Mouse (Mus musculus) forebrain, embryonic 14.5 days (tissue): ENCODE measurements around the gene Tcf12. TPM values are rescaled to one million over a fixed set of nuclear protein-coding genes. Genes with fewer than 3 reads are reported as not detected.
A peak's percentile ranks its signal among the peaks of the same experiment; 100 is the strongest.

Experiments
- ATAC-seq: fragments of 200-750 bp; cut with Nextera tagmentation; 2 replicates; pipeline ENCODE4 v1.8.0; 2017; ENCODE audit warnings: mild to moderate bottlenecking, moderate library complexity
- DNase-seq: peaks from one replicate; pipeline ENCODE4 v3.0.0-alpha.2; 2015; ENCODE audit warnings: low spot score
- H3K27ac ChIP-seq: fragments of 300-500 bp; sonication (generic); 2 replicates; pipeline ENCODE4 v1.5.1; 2014; ENCODE audit warnings: low read depth, mild to moderate bottlenecking, control low read depth, low read length, moderate library complexity
- H3K27me3 ChIP-seq: fragments of 300-500 bp; sonication (generic); replicated peaks from 2 replicates; pipeline ENCODE4 v1.6.1; 2014; ENCODE audit warnings: low read length, control low read depth, mixed read lengths; ENCODE audit not compliant: control insufficient read depth, insufficient read depth
- H3K36me3 ChIP-seq: fragments of 300-500 bp; sonication (generic); 2 replicates; pipeline ENCODE4 v1.6.1; 2014; ENCODE audit warnings: low read length, control low read depth; ENCODE audit not compliant: control insufficient read depth, insufficient read depth
- H3K4me1 ChIP-seq: fragments of 300-500 bp; sonication (generic); 2 replicates; pipeline ENCODE4 v1.6.1; 2014; ENCODE audit warnings: antibody characterized with exemption, low read length, control low read depth; ENCODE audit not compliant: control insufficient read depth, insufficient read depth
- H3K4me2 ChIP-seq: fragments of 300-500 bp; sonication (generic); 2 replicates; pipeline ENCODE4 v1.6.1; 2014; ENCODE audit warnings: mild to moderate bottlenecking, control low read depth, low read length
- H3K4me3 ChIP-seq: fragments of 300-500 bp; sonication (generic); 2 replicates; pipeline ENCODE4 v1.5.1; 2014; ENCODE audit warnings: low read depth, low read length, control low read depth
- H3K9ac ChIP-seq: fragments of 300-500 bp; sonication (generic); 2 replicates; pipeline ENCODE4 v1.6.1; 2014; ENCODE audit warnings: mild to moderate bottlenecking, low read length, control low read depth, moderate library complexity
- H3K9me3 ChIP-seq: fragments of 300-500 bp; sonication (generic); replicated peaks from 2 replicates; pipeline ENCODE4 v1.6.1; 2016; ENCODE audit warnings: low read length, control low read depth, mixed read lengths; ENCODE audit not compliant: control insufficient read depth
- WGBS: fragments of 180-500 bp; shearing (Covaris S2); extraction: QIAGEN DNeasy Blood & Tissue Kit; methylation state at CpG from one replicate; pipeline ENCODE4 v1.1.7; 2014; 5-methylcytosine and 5-hydroxymethylcytosine counted together
- polyA plus RNA-seq: library from polyadenylated mRNA; unstranded; fragments of >200 nt; fragmentation: Nextera tagmentation; extraction: Ambion mirVana; gene quantifications from 2 replicates; pipeline ENCODE4 v1.2.1, GENCODE M21; 2014

Gene Tcf12
- polyA plus RNA-seq, 1 experiment from 2014 or later = 68.1 TPM

- no peaks in the 10 kb centered on the region for H3K36me3 ChIP-seq
- H3K27me3 ChIP-seq = no peaks in the 10 kb centered on the region
- no peaks in the 10 kb centered on the region for H3K9me3 ChIP-seq
- ATAC-seq = no peak
- DNase-seq = no peak
- H3K9ac ChIP-seq = no peak overlapping the region
- H3K4me3 ChIP-seq = no peak overlapping the region
- no peak overlapping the region for H3K27ac ChIP-seq
- peaks cover 3% of the 10 kb centered on the region; the same call in 1 of the 2 replicates for H3K4me1 ChIP-seq
- H3K4me2 ChIP-seq = no peak overlapping the region
Observed at GRCm38 (mm10) chr9:71931965-71932364, 179.7 kb downstream of the Tcf12 start.

- Histone ChIP-seq H3K4me3 (no peak overlapping the region), H3K36me3 (no peaks in the 10 kb centered on the region), H3K27me3 (no peaks in the 10 kb centered on the region), H3K9ac (no peak overlapping the region), H3K27ac (no peak overlapping the region), H3K4me2 (no peak overlapping the region), H3K4me1 (peaks cover 3% of the 10 kb centered on the region; the same call in 1 of the 2 replicates), H3K9me3 (no peaks in the 10 kb centered on the region)
- 8% methylated on average over 8 of the region's 8 CpGs for WGBS
- DNase-seq (peak; percentile 48), ATAC-seq (no peak)
Observed at GRCm38 (mm10) chr9:71931358-71931715, 180.3 kb downstream of the Tcf12 start.

- no peak for DNase-seq
- no peak overlapping the region for H3K4me2 ChIP-seq
- H3K9ac ChIP-seq = no peak overlapping the region
- H3K9me3 ChIP-seq = no peaks in the 10 kb centered on the region
- 73% methylated on average over 3 of the region's 3 CpGs for WGBS
- peaks cover 3% of the 10 kb centered on the region; the same call in 1 of the 2 replicates for H3K4me1 ChIP-seq
- no peak overlapping the region for H3K27ac ChIP-seq
- no peak overlapping the region for H3K4me3 ChIP-seq
- H3K36me3 ChIP-seq = no peaks in the 10 kb centered on the region
- ATAC-seq = no peak
- no peaks in the 10 kb centered on the region for H3K27me3 ChIP-seq
Observed at GRCm38 (mm10) chr9:71930431-71931357, 181.0 kb downstream of the Tcf12 start.

- no peak overlapping the region for H3K4me2 ChIP-seq
- H3K9ac ChIP-seq = no peak overlapping the region
- H3K27me3 ChIP-seq = no peaks in the 10 kb centered on the region
- DNase-seq (peak; percentile 30), ATAC-seq (no peak)
- H3K27ac ChIP-seq = no peak overlapping the region
- H3K9me3 ChIP-seq = no peaks in the 10 kb centered on the region
- no peaks in the 10 kb centered on the region for H3K36me3 ChIP-seq
- H3K4me1 ChIP-seq = peaks cover 13% of the 10 kb centered on the region
- H3K4me3 ChIP-seq = no peak overlapping the region
Observed at GRCm38 (mm10) chr9:71916662-71916953, 195.1 kb downstream of the Tcf12 start.

GRCm38 (mm10) chr9:71915871-71916661, 195.6 kb downstream of the Tcf12 start:
- DNase-seq = peak; percentile 72
- Histone ChIP-seq H3K36me3 (no peaks in the 10 kb centered on the region), H3K27me3 (no peaks in the 10 kb centered on the region), H3K9ac (no peak overlapping the region), H3K9me3 (no peaks in the 10 kb centered on the region), H3K27ac (no peak overlapping the region), H3K4me1 (peaks cover 13% of the 10 kb centered on the region), H3K4me2 (no peak overlapping the region), H3K4me3 (no peak overlapping the region)
- WGBS = 9% methylated on average over 6 of the region's 6 CpGs
- peak; percentile 80 for ATAC-seq

GRCm38 (mm10) chr9:71906522-71906921, 205.1 kb downstream of the Tcf12 start:
- Histone ChIP-seq H3K27me3 (no peaks in the 10 kb centered on the region), H3K4me1 (no peaks in the 10 kb centered on the region), H3K4me2 (no peak overlapping the region), H3K4me3 (no peak overlapping the region), H3K36me3 (0 out of 2 replicates have a peak, but pooled peaks cover 10% of the 10 kb centered on the region), H3K9ac (no peak overlapping the region), H3K9me3 (no peaks in the 10 kb centered on the region), H3K27ac (no peak overlapping the region)
- 89% methylated on average over 2 of the region's 2 CpGs for whole genome bisulfite sequencing
- no peak for DNase-seq
- ATAC-seq = no peak

- H3K4me2 ChIP-seq = no peak overlapping the region
- H3K4me1 ChIP-seq = peaks cover 10% of the 10 kb centered on the region
- WGBS = 23% methylated on average over 5 of the region's 5 CpGs
- no peak overlapping the region for H3K9ac ChIP-seq
- H3K27ac ChIP-seq = 0 out of 2 replicates have a peak overlapping the region, but pooled peaks have one; percentile 2
- DNase-seq = no peak
- no peaks in the 10 kb centered on the region for H3K27me3 ChIP-seq
- H3K9me3 ChIP-seq = no peaks in the 10 kb centered on the region
- no peak overlapping the region for H3K4me3 ChIP-seq
- ATAC-seq = no peak
- no peaks in the 10 kb centered on the region for H3K36me3 ChIP-seq
Observed at GRCm38 (mm10) chr9:71898852-71899251, 212.8 kb downstream of the Tcf12 start.

GRCm38 (mm10) chr9:71897399-71897798, 214.3 kb downstream of the Tcf12 start:
- no peaks in the 10 kb centered on the region for H3K36me3 ChIP-seq
- peak overlapping the region; percentile 66 for H3K27ac ChIP-seq
- no peak overlapping the region for H3K4me3 ChIP-seq
- no peak overlapping the region for H3K9ac ChIP-seq
- ATAC-seq = peak; percentile 74
- DNase-seq = peak; percentile 91
- H3K4me1 ChIP-seq = peaks cover 10% of the 10 kb centered on the region
- no peaks in the 10 kb centered on the region for H3K27me3 ChIP-seq
- 0% methylated on average over 1 of the region's 1 CpGs for whole genome bisulfite sequencing
- no peak overlapping the region for H3K4me2 ChIP-seq
- no peaks in the 10 kb centered on the region for H3K9me3 ChIP-seq
